Mouse (Mus musculus) midbrain, embryonic 16.5 days (tissue): Measurements from ENCODE around the gene Wdr20. TPM values are rescaled to one million over a fixed set of nuclear protein-coding genes. Genes with fewer than 3 reads are reported as not detected.
A peak's percentile ranks its signal among the peaks of the same experiment; 100 is the strongest.

Source experiments
- ATAC-seq: fragments of 200-750 bp; cut with Nextera tagmentation; 2 replicates; pipeline ENCODE4 v1.8.0; 2017; ENCODE audit warnings: moderate TSS enrichment
- H3K27ac ChIP-seq: fragments of 300-500 bp; sonication (generic); 2 replicates; pipeline ENCODE4 v1.5.1; 2014; ENCODE audit warnings: mild to moderate bottlenecking, low read length, mixed read lengths
- H3K27me3 ChIP-seq: fragments of 300-500 bp; sonication (generic); 2 replicates; pipeline ENCODE4 v1.6.1; 2014; ENCODE audit warnings: low read depth, low read length, mixed read lengths; ENCODE audit not compliant: control insufficient read depth, insufficient read depth
- H3K36me3 ChIP-seq: fragments of 300-500 bp; sonication (generic); 2 replicates; pipeline ENCODE4 v1.6.1; 2014; ENCODE audit warnings: mild to moderate bottlenecking, low read length, moderate library complexity, mixed read lengths; ENCODE audit not compliant: control insufficient read depth, insufficient read depth
- H3K4me1 ChIP-seq: fragments of 300-500 bp; sonication (generic); 2 replicates; pipeline ENCODE4 v1.6.1; 2014; ENCODE audit warnings: mild to moderate bottlenecking, low read length, mixed read lengths; ENCODE audit not compliant: control insufficient read depth, insufficient read depth
- H3K4me2 ChIP-seq: fragments of 300-500 bp; sonication (generic); 2 replicates; pipeline ENCODE4 v1.6.1; 2014; ENCODE audit warnings: mild to moderate bottlenecking, low read length, mixed read lengths
- H3K4me3 ChIP-seq: fragments of 300-500 bp; sonication (generic); 2 replicates; pipeline ENCODE4 v1.5.1; 2014; ENCODE audit warnings: low read depth, mild to moderate bottlenecking, low read length, moderate library complexity, mixed read lengths
- H3K9ac ChIP-seq: fragments of 300-500 bp; sonication (generic); 2 replicates; pipeline ENCODE4 v1.6.1; 2014; ENCODE audit warnings: low read depth, low read length, mixed read lengths
- H3K9me3 ChIP-seq: fragments of 300-500 bp; sonication (generic); replicated peaks from 2 replicates; pipeline ENCODE4 v1.6.1; 2014; ENCODE audit warnings: mild to moderate bottlenecking, low read length, mixed read lengths; ENCODE audit not compliant: control insufficient read depth, poor library complexity, severe bottlenecking
- WGBS: fragments of 180-500 bp; shearing (Covaris S2); extraction: QIAGEN DNeasy Blood & Tissue Kit; methylation state at CpG from one replicate; pipeline ENCODE4 v1.1.7; 2014; 5-methylcytosine and 5-hydroxymethylcytosine counted together
- polyA plus RNA-seq: library from polyadenylated mRNA; unstranded; fragments of >200 nt; fragmentation: Nextera tagmentation; extraction: Ambion mirVana; gene quantifications from 2 replicates; pipeline ENCODE4 v1.2.1, GENCODE M21; 2015

The Wdr20 gene
- polyA plus RNA-seq, 1 experiment from 2014 or later, result 23.4 TPM

GRCm38 (mm10) chr12:110781181-110781580 lies 43.4 kb downstream of the Wdr20 start:
- 0 out of 2 replicates have a peak, but pooled peaks cover 5% of the 10 kb centered on the region for H3K36me3 ChIP-seq
- no peaks in the 10 kb centered on the region for H3K4me1 ChIP-seq
- no peak overlapping the region for H3K9ac ChIP-seq
- no peak overlapping the region for H3K4me3 ChIP-seq
- no peak overlapping the region for H3K4me2 ChIP-seq
- ATAC-seq, result 0 out of 2 replicates have a peak, but pooled peaks have one; percentile 42
- no peaks in the 10 kb centered on the region for H3K27me3 ChIP-seq
- WGBS, result 81% methylated on average over 8 of the region's 8 CpGs
- H3K9me3 ChIP-seq, result no peaks in the 10 kb centered on the region
- H3K27ac ChIP-seq, result no peak overlapping the region

DNA sequence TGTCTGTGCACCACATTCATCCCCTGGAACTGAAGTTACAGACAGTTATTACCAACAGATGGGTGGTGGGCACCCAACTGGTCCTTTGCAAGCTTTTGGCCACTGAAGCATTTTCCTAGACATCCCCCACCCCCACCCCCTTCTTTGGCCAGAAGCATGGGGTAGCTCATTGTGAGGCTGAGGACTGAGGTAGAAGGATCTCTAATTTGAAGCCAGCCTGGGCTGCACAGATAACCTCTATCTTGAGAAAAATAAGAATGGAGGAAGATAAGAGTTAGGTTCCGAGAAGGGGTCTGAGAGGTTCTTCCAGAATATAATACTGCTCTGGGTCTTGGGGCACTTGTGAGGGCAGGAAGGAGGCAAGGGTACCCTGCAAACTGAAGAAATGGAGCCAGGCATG lies 44.5 kb downstream of the Wdr20 start:
- no peak overlapping the region for H3K4me3 ChIP-seq
- H3K36me3 ChIP-seq, result 0 out of 2 replicates have a peak, but pooled peaks cover 5% of the 10 kb centered on the region
- H3K4me1 ChIP-seq, result no peaks in the 10 kb centered on the region
- H3K27me3 ChIP-seq, result no peaks in the 10 kb centered on the region
- no peak for ATAC-seq
- H3K27ac ChIP-seq, result no peak overlapping the region
- 87% methylated on average over 1 of the region's 1 CpGs for WGBS
- no peaks in the 10 kb centered on the region for H3K9me3 ChIP-seq
- no peak overlapping the region for H3K4me2 ChIP-seq
- H3K9ac ChIP-seq, result no peak overlapping the region

DNA sequence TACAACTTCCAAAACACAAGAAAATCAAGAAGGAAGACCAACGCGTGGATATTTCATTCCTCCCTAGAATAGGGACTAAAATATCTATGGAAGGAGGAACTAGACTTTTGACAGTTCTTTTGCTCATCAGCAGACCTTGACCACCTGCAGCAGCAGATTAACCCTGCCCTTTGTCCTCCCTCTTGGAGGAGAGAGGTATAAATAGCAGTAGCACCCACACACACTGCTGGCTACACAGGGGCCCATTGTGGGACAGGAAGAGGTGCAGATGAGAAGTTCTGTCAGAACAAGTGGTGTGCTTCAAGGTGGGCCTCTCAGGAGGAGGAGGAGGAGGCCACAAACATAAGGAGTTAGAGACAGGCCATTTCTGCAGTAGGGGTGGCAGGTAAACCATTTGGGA lies 46.5 kb downstream of the Wdr20 start:
- ATAC-seq, result no peak
- Histone ChIP-seq H3K27me3 (no peaks in the 10 kb centered on the region), H3K9ac (no peak overlapping the region), H3K4me2 (no peak overlapping the region), H3K4me1 (no peaks in the 10 kb centered on the region), H3K9me3 (no peaks in the 10 kb centered on the region), H3K27ac (no peak overlapping the region), H3K4me3 (no peak overlapping the region), H3K36me3 (0 out of 2 replicates have a peak, but pooled peaks cover 5% of the 10 kb centered on the region)
- 98% methylated on average over 2 of the region's 2 CpGs for WGBS

DNA sequence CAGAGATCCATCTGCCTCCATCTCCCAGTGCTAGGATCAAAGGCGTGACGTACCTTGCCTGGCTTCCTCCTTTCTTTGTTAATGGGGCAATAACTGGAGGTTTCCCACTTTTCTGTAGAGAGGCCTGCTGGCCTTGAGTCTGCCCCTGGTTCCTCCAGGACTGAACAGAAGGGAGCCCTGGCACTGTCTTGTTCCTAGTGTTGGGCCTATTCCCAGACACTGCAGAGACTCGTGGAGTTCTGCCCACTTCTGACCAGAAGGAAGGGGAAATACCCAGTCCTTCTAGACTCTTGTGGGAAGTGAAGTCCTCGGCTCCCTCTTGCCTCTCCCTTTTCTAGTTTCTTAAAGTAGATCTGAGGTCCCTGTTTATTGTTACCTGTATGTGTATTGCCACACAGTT lies 48.5 kb downstream of the Wdr20 start:
- Histone ChIP-seq H3K4me3 (no peak overlapping the region), H3K4me2 (no peak overlapping the region), H3K9me3 (no peaks in the 10 kb centered on the region), H3K36me3 (0 out of 2 replicates have a peak, but pooled peaks cover 5% of the 10 kb centered on the region), H3K27ac (no peak overlapping the region), H3K9ac (no peak overlapping the region), H3K4me1 (no peaks in the 10 kb centered on the region), H3K27me3 (no peaks in the 10 kb centered on the region)
- 89% methylated on average over 4 of the region's 4 CpGs for WGBS
- ATAC-seq, result no peak

- Histone ChIP-seq H3K4me1 (no peaks in the 10 kb centered on the region), H3K27ac (no peak overlapping the region), H3K4me3 (no peak overlapping the region), H3K4me2 (no peak overlapping the region), H3K27me3 (no peaks in the 10 kb centered on the region), H3K9ac (no peak overlapping the region), H3K36me3 (no peaks in the 10 kb centered on the region; the same call in 1 of the 2 replicates), H3K9me3 (no peaks in the 10 kb centered on the region)
- WGBS, result 85% methylated on average over 4 of the region's 4 CpGs
- no peak for ATAC-seq
These were observed 52.8 kb downstream of the Wdr20 start for GRCm38 (mm10) chr12:110790580-110790979.

GRCm38 (mm10) chr12:110791026-110791425 lies 53.3 kb downstream of the Wdr20 start:
- no peak overlapping the region for H3K9ac ChIP-seq
- no peaks in the 10 kb centered on the region for H3K27me3 ChIP-seq
- no peaks in the 10 kb centered on the region for H3K4me1 ChIP-seq
- no peaks in the 10 kb centered on the region for H3K9me3 ChIP-seq
- H3K4me2 ChIP-seq, result no peak overlapping the region
- no peak overlapping the region for H3K27ac ChIP-seq
- no peak overlapping the region for H3K4me3 ChIP-seq
- no peak for ATAC-seq
- H3K36me3 ChIP-seq, result no peaks in the 10 kb centered on the region; the same call in 1 of the 2 replicates
- WGBS, result 95% methylated on average over 8 of the region's 8 CpGs

DNA sequence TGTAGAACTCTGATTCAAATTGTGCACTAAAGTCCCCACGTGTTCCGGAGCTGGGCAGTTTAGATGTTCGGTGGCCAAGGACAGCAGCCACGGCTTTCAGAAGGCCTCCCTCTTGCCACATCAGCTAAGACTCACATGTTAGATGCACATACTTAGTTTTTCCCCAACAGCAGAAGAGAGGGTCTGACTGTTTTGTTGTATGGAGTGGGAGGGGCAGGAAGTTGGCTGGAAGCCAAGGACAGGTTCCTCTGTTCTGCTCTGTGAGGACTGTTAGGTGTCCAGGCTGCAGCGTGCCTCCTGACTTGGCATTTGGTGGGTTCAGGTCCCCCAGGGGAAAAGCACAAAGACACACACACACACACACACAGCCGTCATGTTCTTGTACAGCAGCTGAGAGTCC lies 57.3 kb downstream of the Wdr20 start:
- Histone ChIP-seq H3K27ac (no peak overlapping the region), H3K9ac (no peak overlapping the region), H3K36me3 (no peaks in the 10 kb centered on the region; the same call in 1 of the 2 replicates), H3K9me3 (no peaks in the 10 kb centered on the region), H3K4me3 (no peak overlapping the region), H3K4me1 (no peaks in the 10 kb centered on the region), H3K27me3 (no peaks in the 10 kb centered on the region), H3K4me2 (no peak overlapping the region)
- WGBS, result 83% methylated on average over 6 of the region's 6 CpGs
- ATAC-seq, result no peak

- H3K27ac ChIP-seq, result no peak overlapping the region
- 83% methylated on average over 6 of the region's 6 CpGs for WGBS
- no peak overlapping the region for H3K4me2 ChIP-seq
These were observed 59.0 kb downstream of the Wdr20 start for GRCm38 (mm10) chr12:110796748-110797147.

DNA sequence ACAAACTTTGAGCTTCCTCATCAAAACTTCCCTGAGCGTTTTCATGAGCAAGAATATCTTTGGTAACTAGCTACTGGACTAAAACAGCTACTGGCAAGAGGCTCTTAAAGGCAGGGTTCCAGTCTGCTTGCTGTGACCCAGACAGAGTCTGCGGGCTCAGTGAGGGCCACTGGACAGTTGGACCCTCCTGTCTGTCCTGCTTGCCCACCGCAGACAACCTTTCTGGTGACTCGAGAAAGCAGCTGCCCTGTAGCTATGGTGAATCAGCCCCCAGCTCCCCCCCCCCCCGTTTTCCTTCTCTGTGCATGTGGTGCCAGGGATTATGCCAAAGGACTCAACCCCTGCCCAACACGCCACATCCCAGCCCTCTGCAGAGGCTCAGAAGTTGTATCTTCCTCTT lies 59.5 kb downstream of the Wdr20 start:
- Histone ChIP-seq H3K4me1 (no peaks in the 10 kb centered on the region), H3K36me3 (no peaks in the 10 kb centered on the region; the same call in 1 of the 2 replicates), H3K27ac (no peak overlapping the region), H3K4me3 (no peak overlapping the region), H3K9me3 (no peaks in the 10 kb centered on the region), H3K4me2 (no peak overlapping the region), H3K27me3 (no peaks in the 10 kb centered on the region), H3K9ac (no peak overlapping the region)
- WGBS, result 91% methylated on average over 5 of the region's 6 CpGs
- ATAC-seq, result no peak

More at GRCm38 (mm10) chr12:110796748-110797147, 59.0 kb downstream of the Wdr20 start:
- ATAC-seq, result no peak
- no peak overlapping the region for H3K9ac ChIP-seq
- H3K4me1 ChIP-seq, result no peaks in the 10 kb centered on the region
- no peaks in the 10 kb centered on the region for H3K27me3 ChIP-seq
- H3K4me3 ChIP-seq, result no peak overlapping the region
- H3K9me3 ChIP-seq, result no peaks in the 10 kb centered on the region
- no peaks in the 10 kb centered on the region; the same call in 1 of the 2 replicates for H3K36me3 ChIP-seq
